Mouse (Mus musculus): ENCODE results near the gene Ptger2.

- no peak for TF ChIP-seq CTCF (conservative IDR thresholded peaks at IDR 0.05; ENCODE audit: low read length)
- TF ChIP-seq POU5F1 (IDR thresholded peaks at IDR 0.05; ENCODE audit: borderline replicate concordance, low read length), result no peak
Observed at GRCm38 (mm10) chr14:44988456-44989016, 541 bp downstream of the Ptger2 start.

Measured in E14TG2a.4 (cell line).